8 mouse cellular contexts compared by ENCODE assay signal in genomic region chr5:65561125-65561893, GRCm38 (mm10). TPM values are rescaled to one million over a fixed set of nuclear protein-coding genes. Genes with fewer than 3 reads are reported as not detected.
A peak's percentile ranks its signal among the peaks of the same experiment; 100 is the strongest.
DNase-seq lines count a peak whose midpoint lies in the region; ATAC-seq and TF ChIP-seq lines count a peak whose summit lies in the region.

No protein-coding gene starts in this region.

- H3K27ac ChIP-seq in hindbrain, embryonic 10.5 days = no peak overlapping the region
- H3K27ac ChIP-seq in hindbrain, postnatal 0 days = no peak overlapping the region

- no peak for TF ChIP-seq CTCF in hindbrain, postnatal 0 days (IDR thresholded peaks at IDR 0.05; ENCODE audit: low read depth)

- ATAC-seq in hindbrain, postnatal 0 days = no peak
- peak; percentile 49; the same call in 1 of the 2 replicates for ATAC-seq in megakaryocyte, adult 5-6 weeks (ENCODE audit: poor library complexity, severe bottlenecking)
- no peak for ATAC-seq in erythroid progenitor cell, adult 5-6 weeks (replicated peaks; ENCODE audit: low FRiP score, poor library complexity, severe bottlenecking)

- peak; percentile 9 for DNase-seq in hindbrain, embryonic 10.5 days (ENCODE audit: low spot score)
- no peak for DNase-seq in hindbrain, postnatal 0 days (ENCODE audit: low spot score)
- DNase-seq in ES-CJ7 (ENCODE audit: low read depth, low spot score) = peak; percentile 91
- DNase-seq in cerebellum, adult 18-20 months = peak; percentile 33 to 47
- no peak for DNase-seq in right cerebral cortex, postnatal 4 days
- no peak for DNase-seq in kidney, adult 18-20 months

- 22% methylated on average over 20 of the region's 20 CpGs for WGBS in hindbrain, embryonic 10.5 days
- 23% methylated on average over 17 of the region's 20 CpGs for WGBS in hindbrain, postnatal 0 days

- peaks cover 8% of the 10 kb centered on the region for H3K4me1 ChIP-seq in hindbrain, embryonic 10.5 days (replicated peaks)
- H3K4me1 ChIP-seq in hindbrain, postnatal 0 days (ENCODE audit: insufficient read depth, low read length) = no peaks in the 10 kb centered on the region

- no peak overlapping the region for H3K9ac ChIP-seq in hindbrain, postnatal 0 days (replicated peaks; ENCODE audit: low read length)

- H3K27me3 ChIP-seq in hindbrain, embryonic 10.5 days (ENCODE audit: insufficient read depth, poor library complexity, severe bottlenecking) = no peaks in the 10 kb centered on the region
- H3K27me3 ChIP-seq in hindbrain, postnatal 0 days (ENCODE audit: insufficient read depth, low read length) = no peaks in the 10 kb centered on the region

- no peak overlapping the region for H3K4me2 ChIP-seq in hindbrain, postnatal 0 days (ENCODE audit: low read depth, low read length)

- peaks cover 7% of the 10 kb centered on the region for H3K36me3 ChIP-seq in hindbrain, embryonic 10.5 days
- no peaks in the 10 kb centered on the region for H3K36me3 ChIP-seq in hindbrain, postnatal 0 days (ENCODE audit: insufficient read depth, low read length)

- H3K4me3 ChIP-seq in hindbrain, embryonic 10.5 days = no peak overlapping the region
- no peak overlapping the region for H3K4me3 ChIP-seq in hindbrain, postnatal 0 days (ENCODE audit: low read length)

- no peaks in the 10 kb centered on the region for H3K9me3 ChIP-seq in hindbrain, embryonic 10.5 days
- H3K9me3 ChIP-seq in hindbrain, postnatal 0 days (ENCODE audit: low read length) = no peaks in the 10 kb centered on the region

RNA-seq across cellular contexts. Expression of gene Ube2k, which starts 24.3 kb away (rescaled TPM):
- polyA plus RNA-seq in hindbrain, embryonic 10.5 days (2016; fragmentation: Nextera tagmentation; extraction: Ambion mirVana) = 182 and 190 TPM in 2 replicates
- 36.5 and 41.9 TPM in 2 replicates for total RNA-seq in hindbrain, postnatal 0 days (2014; rRNA removed)
- polyA plus RNA-seq in hindbrain, postnatal 0 days (2015; fragmentation: Nextera tagmentation; extraction: Ambion mirVana) = 199 and 204 TPM in 2 replicates
- total RNA-seq in megakaryocyte, adult 5-6 weeks (2015) = 125 and 131 TPM in 2 replicates
- 31.5 and 62.8 TPM in 2 replicates for total RNA-seq in megakaryocyte, adult 5-6 weeks (2017)
- total RNA-seq in erythroid progenitor cell, adult 5-6 weeks (2015; ENCODE audit: low replicate concordance) = 79.6 and 94.1 TPM in 2 replicates
- 34.3 and 37.0 TPM in 2 replicates for total RNA-seq in erythroid progenitor cell, adult 5-6 weeks (2017; ENCODE audit: low replicate concordance)

RNA-seq across cellular contexts. Expression of gene Smim14, which starts 24.3 kb away (rescaled TPM):
- polyA plus RNA-seq in hindbrain, embryonic 10.5 days (2016; fragmentation: Nextera tagmentation; extraction: Ambion mirVana) = 74.4 and 106 TPM in 2 replicates
- 153 and 155 TPM in 2 replicates for total RNA-seq in hindbrain, postnatal 0 days (2014; rRNA removed)
- 200 and 229 TPM in 2 replicates for polyA plus RNA-seq in hindbrain, postnatal 0 days (2015; fragmentation: Nextera tagmentation; extraction: Ambion mirVana)
- 154 TPM in 2 replicates for total RNA-seq in megakaryocyte, adult 5-6 weeks (2015)
- total RNA-seq in megakaryocyte, adult 5-6 weeks (2017) = 87.1 and 94.7 TPM in 2 replicates
- total RNA-seq in erythroid progenitor cell, adult 5-6 weeks (2015; ENCODE audit: low replicate concordance) = 36.5 and 44.3 TPM in 2 replicates
- total RNA-seq in erythroid progenitor cell, adult 5-6 weeks (2017; ENCODE audit: low replicate concordance) = 13.5 and 18.9 TPM in 2 replicates

Comparison
In these comparisons a context has a peak if more than half of its experiments do, and no peak if none do; other contexts are left out.
1. DNase-seq: peak in hindbrain, embryonic 10.5 days (single experiment), ES-CJ7 (single experiment) and cerebellum, adult 18-20 months (2 of 2); none in hindbrain, postnatal 0 days (single experiment), right cerebral cortex, postnatal 4 days (single experiment) and kidney, adult 18-20 months (single experiment).